Comparison of ENCODE assay signal across 22 mouse cellular contexts in genomic region chr4:54969671-54970295, GRCm38 (mm10). TPM values are rescaled to one million over a fixed set of nuclear protein-coding genes. Genes with fewer than 3 reads are reported as not detected.
DNase-seq lines count a peak whose midpoint lies in the region; ATAC-seq lines count a peak whose summit lies in the region.
"Had no signal": no experiment of that assay in that cellular context is flagged by ENCODE, and none has a peak within 500 bp of the region (broad histone marks: within the 10 kb centered on the region; RNA-seq: fewer than 3 reads in every experiment).

No protein-coding gene starts in this region.

- H3K4me2 ChIP-seq in hindbrain, embryonic 13.5 days = no peak overlapping the region
- no peak overlapping the region for H3K4me2 ChIP-seq in hindbrain, embryonic 12.5 days (replicated peaks)
- no peak overlapping the region for H3K4me2 ChIP-seq in lung, embryonic 15.5 days
- H3K4me2 ChIP-seq: forebrain, embryonic 13.5 days; liver, embryonic 15.5 days; midbrain, embryonic 12.5 days had no signal

- no peak overlapping the region for H3K9ac ChIP-seq in hindbrain, embryonic 13.5 days
- no peak overlapping the region for H3K9ac ChIP-seq in hindbrain, embryonic 12.5 days
- H3K9ac ChIP-seq in lung, embryonic 15.5 days = no peak overlapping the region
- H3K9ac ChIP-seq: forebrain, embryonic 13.5 days; liver, embryonic 15.5 days; midbrain, embryonic 12.5 days had no signal

- H3K4me1 ChIP-seq in hindbrain, embryonic 13.5 days (replicated peaks) = peaks cover 66% of the 10 kb centered on the region
- peaks cover 31% of the 10 kb centered on the region for H3K4me1 ChIP-seq in hindbrain, embryonic 12.5 days
- H3K4me1 ChIP-seq in lung, embryonic 15.5 days = peaks cover 52% of the 10 kb centered on the region
- H3K4me1 ChIP-seq: liver, embryonic 15.5 days had no signal

- H3K27ac ChIP-seq in hindbrain, embryonic 13.5 days = peak overlapping the region; percentile 44; the same call in 1 of the 2 replicates
- no peak overlapping the region for H3K27ac ChIP-seq in hindbrain, embryonic 12.5 days
- H3K27ac ChIP-seq in lung, embryonic 15.5 days = 0 out of 2 replicates have a peak overlapping the region, but pooled peaks have one; percentile 1
- H3K27ac ChIP-seq: forebrain, embryonic 13.5 days; heart, embryonic 10.5 days; hindbrain, embryonic 10.5 days; layer of hippocampus, adult 2 months; limb, embryonic 10.5 days; liver, embryonic 15.5 days; midbrain, embryonic 12.5 days had no signal

- no peak for ATAC-seq in hindbrain, embryonic 13.5 days (ENCODE audit: low FRiP score)
- no peak for ATAC-seq in hindbrain, embryonic 12.5 days (ENCODE audit: low FRiP score)
- no peak for ATAC-seq in lung, embryonic 15.5 days (ENCODE audit: borderline replicate concordance, extremely low read depth, low FRiP score, low TSS enrichment)
- ATAC-seq in inflammation-experienced regulatory T-cells, adult 6 months = no peak
- ATAC-seq: CD4-positive, CD25-positive, alpha-beta regulatory T cell, adult 4 months; forebrain, embryonic 13.5 days had no signal

- H3K9me3 ChIP-seq in hindbrain, embryonic 13.5 days = no peaks in the 10 kb centered on the region
- H3K9me3 ChIP-seq in hindbrain, embryonic 12.5 days (replicated peaks) = no peaks in the 10 kb centered on the region
- no peaks in the 10 kb centered on the region for H3K9me3 ChIP-seq in lung, embryonic 15.5 days
- H3K9me3 ChIP-seq: forebrain, embryonic 13.5 days; heart, embryonic 10.5 days; hindbrain, embryonic 10.5 days; limb, embryonic 10.5 days; liver, embryonic 15.5 days; midbrain, embryonic 12.5 days had no signal

- WGBS in hindbrain, embryonic 13.5 days = 88% methylated on average over 12 of the region's 12 CpGs
- WGBS in hindbrain, embryonic 12.5 days = 95% methylated on average over 12 of the region's 12 CpGs
- 74% methylated on average over 12 of the region's 12 CpGs for WGBS in lung, embryonic 15.5 days

- H3K36me3 ChIP-seq in hindbrain, embryonic 13.5 days = peaks cover 5% of the 10 kb centered on the region
- peaks cover 7% of the 10 kb centered on the region for H3K36me3 ChIP-seq in hindbrain, embryonic 12.5 days
- H3K36me3 ChIP-seq in lung, embryonic 15.5 days = no peaks in the 10 kb centered on the region
- H3K36me3 ChIP-seq: liver, embryonic 15.5 days had no signal

- H3K27me3 ChIP-seq in hindbrain, embryonic 13.5 days = no peaks in the 10 kb centered on the region
- H3K27me3 ChIP-seq in hindbrain, embryonic 12.5 days = no peaks in the 10 kb centered on the region
- H3K27me3 ChIP-seq in lung, embryonic 15.5 days = no peaks in the 10 kb centered on the region
- H3K27me3 ChIP-seq: forebrain, embryonic 13.5 days; liver, embryonic 15.5 days; midbrain, embryonic 12.5 days had no signal

- no peak overlapping the region for H3K4me3 ChIP-seq in hindbrain, embryonic 13.5 days
- no peak overlapping the region for H3K4me3 ChIP-seq in hindbrain, embryonic 12.5 days
- H3K4me3 ChIP-seq in lung, embryonic 15.5 days = no peak overlapping the region
- H3K4me3 ChIP-seq: forebrain, embryonic 13.5 days; gastrocnemius, adult 2 months; heart, embryonic 10.5 days; hindbrain, embryonic 10.5 days; layer of hippocampus, adult 2 months; limb, embryonic 10.5 days; liver, embryonic 15.5 days; midbrain, embryonic 12.5 days had no signal

- no peak for DNase-seq in lung, postnatal 10 days
- peak; percentile 20 for DNase-seq in ZHBTc4 (ENCODE audit: low read depth, low spot score)
- DNase-seq in lung, postnatal 4 days = peak; percentile 19 to 38
- DNase-seq: adrenal gland, postnatal 25 days; cerebellum, adult 8-10 months; gastrocnemius, adult 2 months; kidney, postnatal 25 days; liver; right cerebral cortex, postnatal 25 days; thymus, postnatal 4 days had no signal

RNA-seq across cellular contexts. Expression of gene Zfp462, which starts 24.9 kb away (rescaled TPM):
- polyA plus RNA-seq in hindbrain, embryonic 13.5 days (2015; fragmentation: Nextera tagmentation; extraction: Ambion mirVana) = 16.7 and 18.2 TPM in 2 replicates
- polyA plus RNA-seq in hindbrain, embryonic 12.5 days (2016; fragmentation: Nextera tagmentation; extraction: Ambion mirVana) = 16.3 and 18.3 TPM in 2 replicates
- polyA plus RNA-seq in lung, embryonic 15.5 days (2015; fragmentation: Nextera tagmentation; extraction: Ambion mirVana) = 3.6 and 4.8 TPM in 2 replicates
- polyA plus RNA-seq in inflammation-experienced regulatory T-cells, adult 6 months (2017; shearing (Covaris generic)) = under 1 TPM in 1 of 3 experiments, not detected in 2; 0.07 TPM
- polyA plus RNA-seq: CD4-positive, CD25-positive, alpha-beta regulatory T cell, adult 4 months had no signal
